Comparison of ENCODE assay signal across 8 mouse cellular contexts in the genomic region with DNA sequence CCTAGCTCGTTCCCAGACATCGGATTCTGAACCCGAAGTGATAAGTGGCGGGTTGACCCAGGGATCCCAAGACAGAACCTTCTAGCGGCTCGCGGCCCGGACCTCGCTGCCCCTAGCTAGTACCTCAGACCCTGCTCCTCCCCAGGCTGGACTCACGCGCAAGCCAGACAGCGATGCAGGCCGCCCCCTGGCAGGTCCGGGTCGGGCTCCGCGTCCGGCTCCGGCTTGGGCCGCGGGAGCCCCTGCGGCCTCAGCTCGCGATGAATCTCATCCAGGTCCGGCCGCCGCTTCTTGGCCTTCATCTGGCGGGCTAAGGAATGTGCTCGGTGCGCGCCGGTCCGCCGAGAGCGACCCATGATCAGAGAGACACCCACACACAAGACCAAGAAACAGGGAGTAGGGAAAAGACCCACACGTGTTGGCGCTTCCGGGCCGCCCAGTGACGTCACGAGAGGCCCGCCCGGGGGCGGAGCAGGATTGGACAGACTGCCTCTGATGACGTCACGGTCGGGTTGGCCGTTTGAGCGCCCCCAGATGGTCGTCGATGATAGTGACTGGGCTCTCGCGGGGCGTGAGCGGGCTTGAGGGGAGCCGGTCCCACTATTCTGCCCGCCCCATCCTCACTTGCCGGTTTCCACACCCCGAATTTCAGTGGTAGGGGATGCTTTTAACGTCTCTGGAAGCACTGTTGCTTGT. TPM values are rescaled to one million over a fixed set of nuclear protein-coding genes. Genes with fewer than 3 reads are reported as not detected.
DNase-seq lines count a peak whose midpoint lies in the region; ATAC-seq lines count a peak whose summit lies in the region.

Gene Zfp593, minus strand, starts transcription at position 445 of the 696 bp plus-strand sequence.

- peak within 1 kb of the TSS; percentile 96 for H3K4me2 ChIP-seq in heart, embryonic 14.5 days (ENCODE audit: low read length)
- peak within 1 kb of the TSS; percentile 96 for H3K4me2 ChIP-seq in liver, embryonic 13.5 days
- peak within 1 kb of the TSS; percentile 95 for H3K4me2 ChIP-seq in stomach, embryonic 16.5 days (ENCODE audit: low read depth, low read length)

- peak; percentile 96 for DNase-seq in CD4-positive, CD25-positive, alpha-beta regulatory T cell, adult 2 months (ENCODE audit: low read depth, low spot score)
- DNase-seq in fat pad, adult 2 months (ENCODE audit: extremely low read depth, low read depth, low spot score): peak; percentile 25
- DNase-seq in kidney, postnatal 14 days: peak; percentile 96
- DNase-seq in liver, embryonic 13.5 days: peak; percentile 90
- DNase-seq in neural tube, embryonic 10.5 days (ENCODE audit: extremely low spot score, low spot score): peak; percentile 98

- H3K36me3 ChIP-seq in heart, embryonic 14.5 days (ENCODE audit: control insufficient read depth, insufficient read depth, low read length): no peaks in the 10 kb centered on the region
- peaks cover 4% of the 10 kb centered on the region for H3K36me3 ChIP-seq in liver, embryonic 13.5 days
- H3K36me3 ChIP-seq in stomach, embryonic 16.5 days (ENCODE audit: control insufficient read depth, insufficient read depth, low read length): no peaks in the 10 kb centered on the region

- peaks cover 23% of the 10 kb centered on the region for H3K27me3 ChIP-seq in heart, embryonic 14.5 days (ENCODE audit: control insufficient read depth, insufficient read depth, low read length)
- peaks cover 46% of the 10 kb centered on the region for H3K27me3 ChIP-seq in liver, embryonic 13.5 days
- H3K27me3 ChIP-seq in stomach, embryonic 16.5 days (ENCODE audit: control insufficient read depth, insufficient read depth, low read length): peaks cover 36% of the 10 kb centered on the region

- peak within 1 kb of the TSS; percentile 91 for H3K9ac ChIP-seq in heart, embryonic 14.5 days (ENCODE audit: low read length)
- H3K9ac ChIP-seq in liver, embryonic 13.5 days: peak within 1 kb of the TSS; percentile 87
- peak within 1 kb of the TSS; percentile 86 for H3K9ac ChIP-seq in stomach, embryonic 16.5 days (ENCODE audit: low read length)

- H3K4me3 ChIP-seq in brown adipose tissue, adult 24 weeks (ENCODE audit: insufficient read depth, low read depth, low read length): peak within 1 kb of the TSS; percentile 93
- H3K4me3 ChIP-seq in heart, embryonic 14.5 days (ENCODE audit: control insufficient read depth in 1 of 2, insufficient read depth in 1 of 2, low read depth in 1 of 2, low read length in 2 of 2): peak within 1 kb of the TSS; percentile 75 to 89
- peak within 1 kb of the TSS; percentile 84 for H3K4me3 ChIP-seq in liver, embryonic 13.5 days (replicated peaks)
- H3K4me3 ChIP-seq in stomach, embryonic 16.5 days (replicated peaks; ENCODE audit: low read length): peak within 1 kb of the TSS; percentile 87

- H3K9me3 ChIP-seq in heart, embryonic 14.5 days (ENCODE audit: control insufficient read depth, low read length): no peaks in the 10 kb centered on the region
- no peaks in the 10 kb centered on the region for H3K9me3 ChIP-seq in liver, embryonic 13.5 days (replicated peaks)
- no peaks in the 10 kb centered on the region for H3K9me3 ChIP-seq in stomach, embryonic 16.5 days (replicated peaks; ENCODE audit: control insufficient read depth, low read length)

- peak; percentile 68 for ATAC-seq in heart, embryonic 14.5 days (ENCODE audit: insufficient number of reproducible peaks, insufficient read depth, low FRiP score, low read depth)
- ATAC-seq in liver, embryonic 13.5 days (ENCODE audit: low read depth): peak; percentile 83
- peak; percentile 82 for ATAC-seq in stomach, embryonic 16.5 days (ENCODE audit: insufficient read depth, low FRiP score)

- no peak within 1 kb of the TSS for H3K27ac ChIP-seq in brown adipose tissue, adult 24 weeks (replicated peaks; ENCODE audit: low read depth, low read length)
- 0 out of 4 replicates have a peak within 1 kb of the TSS, but pooled peaks of 1 of the 2 experiments have one; percentile 19 for H3K27ac ChIP-seq in heart, embryonic 14.5 days (replicated peaks in 1 of 2; ENCODE audit: control insufficient read depth in 1 of 2, insufficient read depth in 1 of 2, low read depth in 2 of 2, low read length in 2 of 2)
- no peak within 1 kb of the TSS; the same call in 1 of the 2 replicates for H3K27ac ChIP-seq in liver, embryonic 13.5 days
- H3K27ac ChIP-seq in stomach, embryonic 16.5 days (ENCODE audit: low read length): no peak within 1 kb of the TSS

- under 1% methylated on average over 60 of the region's 60 CpGs for WGBS in heart, embryonic 14.5 days
- WGBS in liver, embryonic 13.5 days (ENCODE audit: insufficient replicate concordance): under 1% methylated on average over 60 of the region's 60 CpGs
- whole genome bisulfite sequencing in stomach, embryonic 16.5 days: under 1% methylated on average over 60 of the region's 60 CpGs

- peaks cover 5% of the 10 kb centered on the region for H3K4me1 ChIP-seq in brown adipose tissue, adult 24 weeks (ENCODE audit: control insufficient read depth, insufficient read depth, insufficient read length, low read length)
- peaks cover 13% of the 10 kb centered on the region in 2 experiments for H3K4me1 ChIP-seq in heart, embryonic 14.5 days (ENCODE audit: control insufficient read depth in 2 of 2, insufficient read depth in 2 of 2, low read length in 2 of 2)
- H3K4me1 ChIP-seq in liver, embryonic 13.5 days (replicated peaks): peaks cover 27% of the 10 kb centered on the region
- H3K4me1 ChIP-seq in stomach, embryonic 16.5 days (ENCODE audit: control insufficient read depth, insufficient read depth, low read length): peaks cover 17% of the 10 kb centered on the region

RNA-seq across cellular contexts. Expression of gene Zfp593, which starts in this region (rescaled TPM):
- 2.8 and 3.1 TPM in 2 replicates for polyA plus RNA-seq in brown adipose tissue, adult 24 weeks (2012; ENCODE audit: insufficient read depth, insufficient read length, missing spikeins)
- polyA plus RNA-seq in heart, embryonic 14.5 days (2014; fragmentation: Nextera tagmentation; extraction: Ambion mirVana): 8.6 and 9.1 TPM in 2 replicates
- polyA plus RNA-seq in liver, embryonic 13.5 days (2015; fragmentation: Nextera tagmentation; extraction: Ambion mirVana): 10.6 and 11.3 TPM in 2 replicates
- polyA plus RNA-seq in stomach, embryonic 16.5 days (2015; fragmentation: Nextera tagmentation; extraction: Ambion mirVana): 12.9 and 13.0 TPM in 2 replicates

Comparison
In these comparisons a context has a peak if more than half of its experiments do, and no peak if none do; other contexts are left out.
1. DNase-seq: peak in every context shown above with its lines; median percentile 98 in neural tube, embryonic 10.5 days; 96 in CD4-positive, CD25-positive, alpha-beta regulatory T cell, adult 2 months; 96 in kidney, postnatal 14 days; 90 in liver, embryonic 13.5 days; 25 in fat pad, adult 2 months.